16 mouse cellular contexts compared by ENCODE assay signal in the genomic region with DNA sequence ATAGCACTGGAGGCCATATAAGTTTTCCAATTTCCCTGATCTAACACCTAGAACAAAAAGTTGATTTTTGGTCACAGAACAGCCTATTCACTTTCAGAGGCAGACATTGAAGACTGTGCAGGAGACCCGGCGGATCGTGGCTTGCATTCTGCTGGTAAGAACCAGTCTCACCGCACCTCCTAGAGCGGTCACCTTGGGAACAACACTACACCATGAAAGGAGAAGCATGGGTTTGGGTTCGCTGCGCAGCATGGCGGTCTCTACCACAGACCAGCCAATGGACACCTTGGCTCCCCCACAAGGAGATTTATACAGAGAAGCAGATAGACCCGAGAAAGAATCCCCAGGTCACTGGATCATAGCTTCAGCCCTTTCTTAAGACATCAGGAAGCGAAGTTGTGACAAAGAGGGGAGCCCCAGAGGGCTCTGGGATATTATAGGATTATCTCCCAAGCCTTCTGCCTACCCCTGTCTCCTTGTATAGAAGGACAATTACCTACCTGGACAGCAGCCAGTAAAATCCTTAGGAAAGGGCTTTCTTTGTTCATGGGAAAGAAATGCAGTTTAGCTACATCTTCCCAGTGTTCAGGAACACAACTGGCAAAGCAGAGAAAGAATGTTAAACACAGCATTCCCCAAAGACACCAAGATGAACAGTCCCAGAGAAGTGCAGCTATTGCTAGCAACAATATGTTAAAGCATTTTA.
DNase-seq lines count a peak whose midpoint lies in the region; ATAC-seq and TF ChIP-seq lines count a peak whose summit lies in the region.
"Had no signal": no experiment of that assay in that cellular context is flagged by ENCODE, and none has a peak within 500 bp of the region (broad histone marks: within the 10 kb centered on the region; RNA-seq: fewer than 3 reads in every experiment).

No protein-coding gene starts in this region.

- WGBS in heart, embryonic 13.5 days: 82% methylated on average over 10 of the region's 10 CpGs
- 87% methylated on average over 10 of the region's 10 CpGs for WGBS in stomach, embryonic 14.5 days
- 85% methylated on average over 10 of the region's 10 CpGs for WGBS in stomach, postnatal 0 days
- WGBS in hindbrain, embryonic 15.5 days: 85% methylated on average over 10 of the region's 10 CpGs

- no peaks in the 10 kb centered on the region for H3K27me3 ChIP-seq in heart, embryonic 13.5 days (replicated peaks)
- no peaks in the 10 kb centered on the region for H3K27me3 ChIP-seq in stomach, embryonic 14.5 days (ENCODE audit: control insufficient read depth, insufficient read depth, low read length)
- H3K27me3 ChIP-seq in stomach, postnatal 0 days (ENCODE audit: control insufficient read depth, insufficient read depth, low read length): no peaks in the 10 kb centered on the region
- H3K27me3 ChIP-seq in hindbrain, embryonic 15.5 days: no peaks in the 10 kb centered on the region
- H3K27me3 ChIP-seq: limb, embryonic 13.5 days; lung, embryonic 15.5 days had no signal

- no peaks in the 10 kb centered on the region for H3K36me3 ChIP-seq in heart, embryonic 13.5 days
- no peaks in the 10 kb centered on the region for H3K36me3 ChIP-seq in stomach, embryonic 14.5 days (ENCODE audit: control insufficient read depth, insufficient read depth, low read length)
- no peaks in the 10 kb centered on the region for H3K36me3 ChIP-seq in stomach, postnatal 0 days (ENCODE audit: control insufficient read depth, insufficient read depth, low read length)
- H3K36me3 ChIP-seq in hindbrain, embryonic 15.5 days: no peaks in the 10 kb centered on the region
- H3K36me3 ChIP-seq: heart, embryonic 10.5 days; limb, embryonic 13.5 days; lung, embryonic 15.5 days had no signal

- TF ChIP-seq EP300 in stomach, postnatal 0 days (optimal IDR thresholded peaks at IDR 0.05): no peak

- peaks cover 35% of the 10 kb centered on the region for H3K4me1 ChIP-seq in heart, embryonic 13.5 days
- peaks cover 14% of the 10 kb centered on the region for H3K4me1 ChIP-seq in stomach, embryonic 14.5 days (ENCODE audit: control insufficient read depth, insufficient read depth, low read length)
- H3K4me1 ChIP-seq in stomach, postnatal 0 days (replicated peaks; ENCODE audit: control insufficient read depth, insufficient read depth): no peaks in the 10 kb centered on the region
- H3K4me1 ChIP-seq in hindbrain, embryonic 15.5 days (replicated peaks): peaks cover 43% of the 10 kb centered on the region

- DNase-seq in heart, postnatal 25 days (ENCODE audit: low spot score): no peak
- DNase-seq in stomach, postnatal 0 days (ENCODE audit: low spot score): no peak
- no peak for DNase-seq in adipocyte (ENCODE audit: low spot score)
- DNase-seq in spleen, postnatal 36 days (ENCODE audit: low spot score in 2 of 2): no peak
- no peak for DNase-seq in gastrocnemius, adult 2 months
- DNase-seq: cerebellum, postnatal 25 days; kidney, postnatal 25 days; layer of hippocampus, postnatal 36 days; thymus, postnatal 36 days had no signal

- no peak for TF ChIP-seq CTCF in stomach, postnatal 0 days (IDR thresholded peaks at IDR 0.05; ENCODE audit: low read depth)
- no peak for TF ChIP-seq CTCF in gastrocnemius, adult 2 months (IDR thresholded peaks at IDR 0.05)

- no peak overlapping the region for H3K4me3 ChIP-seq in heart, embryonic 13.5 days
- no peak overlapping the region for H3K4me3 ChIP-seq in stomach, embryonic 14.5 days (ENCODE audit: low read depth, low read length)
- H3K4me3 ChIP-seq in stomach, postnatal 0 days (ENCODE audit: low read depth, low read length): no peak overlapping the region
- no peak overlapping the region for H3K4me3 ChIP-seq in hindbrain, embryonic 15.5 days
- no peak overlapping the region for H3K4me3 ChIP-seq in gastrocnemius, adult 2 months
- H3K4me3 ChIP-seq: heart, embryonic 10.5 days; limb, embryonic 13.5 days; lung, embryonic 15.5 days had no signal

- H3K27ac ChIP-seq in heart, embryonic 13.5 days (replicated peaks): peak overlapping the region; percentile 28; the same call in 1 of the 2 replicates
- peak overlapping the region; percentile 29; the same call in 1 of the 2 replicates for H3K27ac ChIP-seq in stomach, embryonic 14.5 days (ENCODE audit: low read length)
- no peak overlapping the region for H3K27ac ChIP-seq in stomach, postnatal 0 days (replicated peaks)
- peak overlapping the region; percentile 12; the same call in 1 of the 2 replicates for H3K27ac ChIP-seq in hindbrain, embryonic 15.5 days (replicated peaks)
- H3K27ac ChIP-seq in gastrocnemius, adult 2 months: no peak overlapping the region
- H3K27ac ChIP-seq: limb, embryonic 13.5 days; lung, embryonic 15.5 days had no signal

- no peaks in the 10 kb centered on the region for H3K9me3 ChIP-seq in heart, embryonic 13.5 days
- H3K9me3 ChIP-seq in stomach, embryonic 14.5 days (ENCODE audit: control insufficient read depth, low read depth, low read length): no peaks in the 10 kb centered on the region
- no peaks in the 10 kb centered on the region for H3K9me3 ChIP-seq in stomach, postnatal 0 days (ENCODE audit: control insufficient read depth, low read length)
- H3K9me3 ChIP-seq in hindbrain, embryonic 15.5 days: no peaks in the 10 kb centered on the region
- H3K9me3 ChIP-seq: heart, embryonic 10.5 days; limb, embryonic 13.5 days; lung, embryonic 15.5 days had no signal

- intact Hi-C loops in heart, postnatal 25 days (cut with DNase I): no loop called here
- intact Hi-C loops in gastrocnemius, adult 2 months (cut with DNase I): no loop called here

- no peak overlapping the region for H3K9ac ChIP-seq in heart, embryonic 13.5 days
- H3K9ac ChIP-seq in stomach, embryonic 14.5 days (replicated peaks; ENCODE audit: low read depth, low read length): no peak overlapping the region
- H3K9ac ChIP-seq in stomach, postnatal 0 days (ENCODE audit: low read length): no peak overlapping the region
- no peak overlapping the region for H3K9ac ChIP-seq in hindbrain, embryonic 15.5 days
- H3K9ac ChIP-seq: limb, embryonic 13.5 days; lung, embryonic 15.5 days had no signal

- ATAC-seq in heart, embryonic 13.5 days (ENCODE audit: extremely low read depth, insufficient number of reproducible peaks, low FRiP score, low TSS enrichment): no peak
- no peak for ATAC-seq in stomach, embryonic 14.5 days (ENCODE audit: insufficient number of reproducible peaks, insufficient read depth, low FRiP score, low read depth)
- no peak for ATAC-seq in stomach, postnatal 0 days (ENCODE audit: low FRiP score, low TSS enrichment)
- ATAC-seq in hindbrain, embryonic 15.5 days (ENCODE audit: low FRiP score, low read depth): no peak
- ATAC-seq: inflammation-experienced regulatory T-cells, adult 6 months had no signal

- no peak overlapping the region for H3K4me2 ChIP-seq in heart, embryonic 13.5 days
- no peak overlapping the region for H3K4me2 ChIP-seq in stomach, embryonic 14.5 days (replicated peaks; ENCODE audit: low read depth, low read length)
- no peak overlapping the region for H3K4me2 ChIP-seq in stomach, postnatal 0 days (replicated peaks; ENCODE audit: low read depth)
- no peak overlapping the region for H3K4me2 ChIP-seq in hindbrain, embryonic 15.5 days
- H3K4me2 ChIP-seq: limb, embryonic 13.5 days; lung, embryonic 15.5 days had no signal

Comparison
In these comparisons a context has a peak if more than half of its experiments do, and no peak if none do; other contexts are left out.
1. H3K27ac ChIP-seq: peak in heart, embryonic 13.5 days (single experiment), stomach, embryonic 14.5 days (single experiment) and hindbrain, embryonic 15.5 days (single experiment); none in stomach, postnatal 0 days (single experiment) and gastrocnemius, adult 2 months (single experiment).